Mouse (Mus musculus) kidney, postnatal 36 days (tissue): ENCODE results near the gene Ccdc47.

Experiments
- DNase-seq, 2 experiments: peaks; one replicate each; pipeline ENCODE4 v3.0.0; 2021 to 2022; ENCODE audit warnings: mixed read lengths in 2 of 2

Gene Ccdc47

DNA sequence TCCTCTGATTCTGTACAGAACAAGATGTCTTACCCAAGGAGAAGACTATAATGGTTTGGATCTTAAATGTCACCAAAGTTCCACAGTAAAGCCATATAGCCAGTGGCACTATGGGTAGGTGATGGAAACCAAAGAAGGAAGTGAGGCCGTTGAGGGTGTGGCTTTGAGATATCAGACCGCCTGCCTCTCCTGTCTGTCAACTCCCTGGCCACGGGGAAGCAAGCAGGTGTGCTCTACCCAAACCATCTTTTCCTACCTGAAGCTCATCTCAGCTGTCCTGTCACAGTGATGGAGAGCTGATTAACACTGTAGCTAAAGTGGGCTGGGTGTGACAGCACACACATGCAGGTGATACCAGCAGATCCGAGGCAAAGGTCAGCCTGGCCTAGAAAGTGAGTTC is 17.9 kb downstream of the Ccdc47 start:
- DNase-seq, result no peak

DNA sequence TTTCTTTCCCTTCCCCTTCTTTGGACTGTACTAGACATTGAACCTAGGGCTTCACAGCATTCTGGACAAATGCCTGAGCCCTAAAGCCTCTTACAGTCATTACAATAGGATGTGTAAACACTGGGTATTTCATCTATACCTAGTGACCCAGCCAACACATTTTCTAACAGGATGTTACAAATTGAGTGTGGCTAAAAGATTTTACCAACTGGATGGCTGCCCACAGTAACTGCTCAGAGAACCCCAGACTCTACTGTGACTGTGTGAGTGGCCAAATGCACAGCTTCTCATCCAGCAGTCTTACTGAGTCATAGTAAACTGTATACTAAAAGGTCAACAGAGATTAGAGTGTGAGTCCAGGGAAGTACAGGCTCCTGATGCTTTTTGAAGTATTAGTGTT is 20.8 kb downstream of the Ccdc47 start:
- DNase-seq, result no peak

DNA sequence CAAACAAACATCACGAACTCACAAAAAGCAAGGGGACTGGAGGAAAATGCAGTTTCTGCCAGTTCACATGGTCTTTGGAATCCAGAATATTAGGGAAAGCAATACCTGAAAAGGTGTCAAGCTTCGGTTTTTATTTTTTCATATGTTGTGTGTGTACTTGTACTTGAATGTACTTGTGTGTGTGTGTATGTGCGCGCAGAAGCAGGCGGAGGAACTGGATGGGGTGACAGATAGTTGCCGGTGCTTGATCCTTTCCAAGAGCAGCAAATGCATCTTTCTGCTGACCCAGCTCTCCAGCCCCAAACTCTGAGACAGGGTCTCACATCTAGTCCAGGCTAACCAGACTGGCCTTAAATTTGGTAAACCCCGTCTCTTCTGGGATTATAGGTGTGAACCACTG is 21.3 kb downstream of the Ccdc47 start:
- no peak for DNase-seq

DNA sequence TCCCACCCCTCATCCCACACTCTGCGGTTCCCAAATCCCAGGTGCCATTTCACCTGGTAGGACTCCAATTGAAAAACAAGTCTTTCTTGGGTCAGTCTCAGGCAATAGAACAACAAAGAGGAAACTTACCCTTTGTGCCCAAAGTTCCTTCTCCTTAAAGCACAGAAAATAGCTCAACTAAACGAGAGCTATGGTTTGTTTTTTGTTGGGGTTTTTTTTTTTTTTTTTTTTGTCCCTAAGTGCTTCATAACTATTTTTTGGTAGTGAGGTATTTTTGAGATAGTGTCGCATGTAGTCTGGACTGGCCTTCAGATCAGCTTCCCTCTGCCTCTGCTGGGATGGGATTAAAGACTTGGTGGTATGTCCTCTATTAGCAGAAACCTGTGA is 22.0 kb downstream of the Ccdc47 start:
- DNase-seq, result no peak

DNA sequence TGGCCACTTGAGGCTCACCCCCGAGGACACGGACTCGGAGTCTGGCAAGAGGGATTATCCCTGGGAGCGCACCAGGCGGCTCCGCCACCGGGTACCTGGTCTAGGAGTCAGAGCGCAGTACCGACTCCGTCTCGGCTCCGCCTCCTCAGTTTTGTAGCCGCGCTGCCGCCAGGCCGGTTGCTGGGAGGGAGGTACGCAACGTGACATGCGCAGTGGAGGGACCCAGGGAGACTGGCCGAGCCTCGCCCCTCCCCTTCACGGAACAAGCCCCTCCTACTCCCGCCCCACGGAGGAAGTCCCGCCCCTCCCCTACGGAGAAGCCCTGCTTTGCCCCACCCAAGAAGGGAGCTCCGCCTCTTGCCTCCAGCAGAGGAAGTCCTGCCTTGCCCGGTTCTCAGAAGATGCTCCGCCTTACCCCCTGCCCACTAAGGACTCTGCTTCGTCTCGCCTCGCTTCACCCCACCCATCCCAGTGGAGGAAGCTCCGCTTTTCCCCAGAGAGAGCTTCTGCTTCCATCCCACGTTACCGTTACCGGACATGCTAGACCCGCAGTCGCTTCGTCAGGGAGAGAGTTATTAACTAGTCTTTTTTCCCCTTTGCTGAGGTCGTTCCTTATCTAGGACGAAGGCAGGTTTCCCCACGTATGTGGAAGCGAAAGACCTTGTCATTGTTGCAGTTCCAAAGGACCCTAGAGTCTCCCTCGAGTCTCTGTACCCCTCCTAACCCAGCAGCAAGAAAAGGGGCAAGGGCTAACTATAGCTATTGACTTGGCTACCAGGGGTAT is 22.6 kb downstream of the Ccdc47 start:
- DNase-seq, result peak; percentile 97 to 98

DNA sequence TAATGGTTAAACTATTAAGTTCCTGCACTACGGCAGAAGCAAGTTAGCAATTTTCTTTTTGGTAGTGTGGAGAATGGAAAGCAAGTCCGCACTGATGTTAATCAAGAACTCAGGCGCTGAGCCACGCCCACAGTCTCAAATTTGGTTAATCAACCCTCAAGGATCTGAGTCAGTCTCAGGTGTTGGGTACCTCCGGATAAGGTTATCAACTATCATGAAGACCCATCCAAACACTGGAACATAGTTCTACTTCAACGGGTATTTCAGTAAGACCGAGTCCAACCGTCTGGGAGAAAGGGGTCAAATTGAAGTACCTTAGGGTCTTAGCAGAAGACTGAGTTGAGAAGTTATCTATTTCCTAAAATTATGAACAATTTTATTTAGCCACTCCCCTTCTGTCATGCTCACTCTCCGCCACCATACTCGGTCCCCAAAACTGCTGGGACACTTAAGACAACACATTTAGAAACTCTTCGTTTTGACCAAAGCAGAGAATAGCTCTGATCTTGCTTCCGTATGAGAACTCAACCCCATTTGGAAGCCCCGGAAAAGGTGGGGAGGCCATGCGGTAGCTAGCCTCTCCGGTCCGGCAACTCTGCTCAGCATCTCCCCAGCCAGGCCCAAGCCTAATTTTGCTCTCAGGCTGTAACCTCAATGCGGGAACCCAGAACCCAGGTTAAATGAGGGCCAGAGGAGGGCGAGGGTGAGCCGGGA is 23.3 kb downstream of the Ccdc47 start:
- peak; percentile 34 to 53 for DNase-seq

DNA sequence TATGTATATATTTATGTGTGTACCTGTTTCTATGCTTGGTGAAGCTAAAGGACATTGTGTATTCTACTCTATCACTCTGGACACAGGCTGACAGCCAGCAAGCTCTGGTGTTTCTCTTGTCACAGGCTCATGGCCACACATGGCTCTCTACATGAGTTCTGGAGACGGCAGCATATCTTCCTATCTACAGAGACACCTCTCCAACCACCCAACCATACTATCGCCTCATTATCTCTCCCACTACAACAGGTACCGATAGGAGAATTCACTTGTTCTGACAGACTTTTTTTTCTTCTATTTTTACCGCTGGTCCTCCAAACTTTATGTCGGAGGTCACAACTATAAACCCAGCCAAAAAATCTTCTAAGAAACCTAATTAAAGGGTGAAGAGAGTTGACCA is 23.9 kb downstream of the Ccdc47 start:
- DNase-seq, result no peak

DNA sequence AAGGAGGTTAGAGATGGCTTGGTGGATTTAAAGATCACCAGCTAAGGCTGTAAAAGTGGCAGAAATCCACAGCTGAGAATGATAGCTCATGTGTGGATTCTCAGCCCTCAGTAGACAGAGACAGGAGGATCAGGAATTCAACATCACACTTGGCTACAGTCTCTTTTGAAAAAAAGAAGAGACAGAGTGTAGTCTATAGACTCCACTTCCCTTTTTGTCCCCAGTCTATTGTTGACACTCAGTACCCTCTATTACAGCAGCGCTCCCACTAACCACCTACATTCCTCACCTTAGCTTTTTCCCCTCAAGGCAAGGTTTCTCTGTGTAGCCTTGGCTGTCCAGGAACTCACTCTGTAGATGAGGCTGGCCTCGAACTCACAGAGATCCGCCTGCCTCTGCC is 24.4 kb downstream of the Ccdc47 start:
- no peak for DNase-seq

DNA sequence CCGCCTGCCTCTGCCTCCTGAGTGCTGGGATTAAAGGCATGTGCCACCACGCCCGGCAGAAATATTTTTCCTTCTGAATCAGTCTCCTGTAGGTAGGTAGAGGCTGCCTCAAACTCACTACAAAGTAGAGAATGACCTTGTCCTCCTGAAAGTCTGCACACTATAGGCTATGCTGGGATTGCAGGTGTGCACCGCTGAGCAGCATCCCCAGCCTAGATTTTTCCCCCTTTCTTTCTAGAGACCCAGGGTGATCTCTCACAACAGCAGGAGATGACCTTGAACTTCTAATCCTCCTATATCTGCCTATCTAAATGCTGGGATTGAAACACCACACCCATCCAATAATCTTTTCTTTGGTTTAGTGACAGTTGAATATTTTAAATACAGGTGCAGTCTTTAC is 28.8 kb downstream of the Ccdc47 start:
- no peak for DNase-seq

DNA sequence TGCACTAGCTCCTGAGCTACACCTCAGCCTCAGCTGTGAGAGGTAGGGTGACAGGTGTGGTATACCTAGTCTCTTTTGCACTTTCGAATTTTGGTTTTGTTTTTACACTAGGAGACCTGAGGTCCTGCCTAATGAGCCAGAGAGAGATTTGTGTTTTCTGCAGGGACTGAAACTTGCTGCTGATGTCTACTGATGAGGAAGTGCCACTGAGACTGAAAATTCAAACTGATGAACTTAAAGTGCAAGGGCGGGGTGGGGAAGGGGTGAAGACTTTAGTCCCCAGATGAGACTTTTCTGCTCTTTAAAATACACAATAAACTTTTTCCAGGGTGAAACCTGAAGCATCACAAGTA is 35.7 kb downstream of the Ccdc47 start:
- no peak for DNase-seq

DNA sequence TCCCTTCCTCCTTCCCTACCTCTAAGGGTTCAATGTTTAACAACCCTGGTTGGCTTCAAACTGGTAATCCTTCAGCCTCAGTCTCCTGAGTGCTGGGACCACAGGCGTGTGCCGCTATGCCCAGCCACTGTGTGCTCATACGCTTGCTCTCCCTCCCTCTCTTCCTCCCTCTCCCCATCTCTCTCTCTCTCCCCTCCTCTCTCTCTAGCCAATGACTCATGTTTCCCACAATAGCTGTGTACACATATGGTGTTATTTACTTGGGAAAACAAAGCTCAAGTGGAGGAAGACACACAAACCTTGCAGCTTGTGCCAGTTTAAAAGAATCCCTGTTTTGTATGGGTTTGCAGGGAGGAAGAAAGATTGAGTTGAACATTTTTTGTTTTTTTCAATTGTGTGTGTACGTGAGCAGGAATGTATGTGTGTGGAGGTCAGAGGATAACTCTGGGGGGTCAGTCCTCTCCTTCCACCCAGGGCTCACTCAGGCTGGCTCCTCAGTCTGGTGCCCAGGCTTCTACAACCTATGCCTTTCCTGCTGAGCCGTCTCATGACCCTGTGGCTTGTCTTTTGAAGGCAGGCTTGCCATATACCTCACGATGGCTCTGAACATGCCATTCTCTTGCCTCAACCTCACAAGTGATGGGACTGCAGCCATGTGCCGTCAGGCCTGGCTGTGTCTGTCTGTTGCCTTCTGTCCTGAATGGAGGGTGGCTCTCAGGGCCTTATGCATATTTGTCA is 36.3 kb downstream of the Ccdc47 start:
- DNase-seq, result no peak

DNA sequence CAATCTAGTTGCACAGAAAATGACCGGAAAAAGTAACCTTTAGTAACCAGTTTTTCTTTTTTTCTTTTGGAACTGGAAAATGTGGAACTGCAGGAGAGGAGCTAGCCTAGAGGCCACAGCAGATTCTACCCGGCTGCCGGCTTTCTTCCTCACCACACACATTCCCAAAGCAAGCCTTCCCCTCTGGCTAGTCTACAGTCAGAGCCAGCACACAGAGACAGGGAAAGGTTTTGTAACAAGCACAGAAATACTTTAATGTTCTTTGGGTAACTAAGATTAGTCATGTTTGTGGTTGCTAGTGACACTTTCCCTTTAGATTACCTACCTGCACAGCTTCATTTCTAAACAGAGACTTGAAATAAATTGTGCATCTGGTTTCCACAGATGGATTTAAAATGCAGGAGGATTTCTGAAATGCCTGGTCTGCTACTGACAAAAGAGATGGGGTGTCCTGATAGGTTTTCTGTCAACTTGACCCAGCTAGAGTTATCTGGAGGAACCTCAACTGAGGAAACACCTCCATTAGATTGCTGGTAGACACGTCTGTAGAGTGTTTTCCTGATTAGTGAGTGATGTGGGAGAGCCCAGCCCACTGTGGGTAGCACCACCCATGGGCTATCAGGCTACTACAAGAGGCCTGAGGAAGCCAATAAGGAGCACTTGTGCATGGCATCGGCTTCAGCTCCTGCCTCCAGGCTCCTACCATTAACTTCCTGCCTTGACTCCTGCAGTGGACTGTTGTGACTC is 37.9 kb downstream of the Ccdc47 start:
- no peak for DNase-seq

DNA sequence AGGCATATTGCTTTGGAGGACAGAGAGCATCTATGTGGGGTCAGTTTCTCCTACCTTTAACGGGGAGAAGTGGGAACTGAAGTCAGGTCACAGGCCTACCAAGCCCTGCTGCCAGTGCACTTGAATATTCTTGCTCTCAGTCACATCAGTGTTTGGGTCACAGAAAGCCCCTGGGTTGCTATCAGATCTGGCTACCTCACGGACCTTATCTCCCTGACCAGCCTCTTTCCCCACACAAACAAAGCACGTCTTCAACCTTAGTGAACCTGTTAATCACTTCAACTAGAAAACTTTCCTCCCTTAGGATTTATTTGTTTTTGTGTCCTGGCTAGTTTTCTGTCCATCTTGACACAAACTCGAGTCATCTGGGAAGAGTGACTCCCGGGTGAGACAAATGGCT is 39.8 kb downstream of the Ccdc47 start:
- DNase-seq, result no peak

DNA sequence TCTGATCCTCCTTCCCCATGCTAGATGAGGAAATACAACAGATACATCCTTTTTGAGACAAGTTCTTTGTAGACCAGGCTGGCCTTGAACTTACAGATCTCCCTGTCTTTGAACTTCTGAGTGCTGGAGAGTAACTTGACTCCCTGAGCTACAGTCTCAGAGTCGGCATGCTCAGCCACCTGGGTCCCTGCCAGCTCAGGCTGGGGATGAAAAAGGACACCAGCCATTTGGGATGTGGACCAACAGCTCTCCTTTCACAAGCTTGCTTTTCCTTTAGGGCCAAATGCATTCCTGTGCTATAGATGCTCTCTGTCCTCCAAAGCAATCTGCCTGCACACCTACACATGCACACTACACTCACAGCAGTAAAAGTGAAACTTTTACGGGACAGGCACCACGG is 41.1 kb downstream of the Ccdc47 start:
- DNase-seq, result no peak

DNA sequence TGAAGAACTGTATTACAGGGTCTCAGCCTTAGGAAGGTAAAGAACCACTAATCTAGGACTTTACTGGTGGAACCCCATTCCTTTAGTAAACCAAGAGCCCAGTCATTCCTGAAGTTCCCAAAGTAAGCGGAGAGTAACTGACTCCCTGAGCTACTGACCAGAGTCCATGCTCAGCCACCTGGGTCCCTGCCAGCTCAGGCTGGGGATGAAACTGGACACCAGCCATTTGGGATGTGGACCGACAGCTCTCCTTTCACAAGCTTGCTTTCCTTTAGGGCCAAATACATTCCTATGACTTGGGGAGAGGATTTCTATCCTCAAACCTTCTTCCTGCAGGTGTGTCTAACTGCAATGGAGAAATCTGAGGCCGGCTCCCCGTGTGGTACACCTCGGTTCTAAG is 41.8 kb downstream of the Ccdc47 start:
- DNase-seq, result peak; percentile 70 to 84

DNA sequence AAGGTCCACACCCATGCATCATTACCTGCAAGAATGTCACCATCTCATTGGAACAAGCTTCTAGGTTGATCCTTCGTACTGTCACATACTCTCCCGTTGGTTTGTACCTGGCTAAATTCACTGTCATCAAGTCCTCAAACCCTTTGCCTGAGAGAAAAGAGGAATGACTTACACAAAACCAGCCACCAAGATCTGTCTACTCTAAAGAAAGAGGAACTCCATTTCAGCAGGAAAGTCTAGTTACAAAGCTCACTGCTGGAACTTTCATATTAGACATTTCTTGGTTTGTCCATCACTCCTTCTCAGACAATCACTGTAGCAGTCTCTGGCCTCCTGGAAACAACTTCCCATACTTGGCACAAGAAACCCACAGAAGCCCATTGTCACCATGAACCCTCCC is 42.9 kb downstream of the Ccdc47 start:
- DNase-seq, result no peak

DNA sequence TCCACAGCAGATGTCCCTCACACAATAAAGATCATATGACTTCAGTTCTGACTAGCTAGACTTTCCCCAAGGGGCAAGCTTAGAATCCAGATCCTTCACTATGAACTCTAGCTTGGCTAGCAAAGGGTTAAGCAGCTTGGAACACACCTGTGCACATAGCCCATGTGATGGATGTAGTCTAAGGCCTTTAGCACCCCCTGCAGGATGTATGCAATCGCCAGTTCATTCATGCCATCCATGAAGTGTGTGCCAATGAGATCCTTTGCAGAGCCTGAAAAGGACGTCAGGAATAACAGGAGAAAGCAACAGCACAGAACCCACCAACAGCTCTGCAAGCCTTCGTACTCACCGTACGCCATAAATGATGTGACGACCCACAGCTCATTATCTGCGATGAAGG is 45.3 kb downstream of the Ccdc47 start:
- DNase-seq, result peak in 1 of 2 experiments; percentile 46

DNA sequence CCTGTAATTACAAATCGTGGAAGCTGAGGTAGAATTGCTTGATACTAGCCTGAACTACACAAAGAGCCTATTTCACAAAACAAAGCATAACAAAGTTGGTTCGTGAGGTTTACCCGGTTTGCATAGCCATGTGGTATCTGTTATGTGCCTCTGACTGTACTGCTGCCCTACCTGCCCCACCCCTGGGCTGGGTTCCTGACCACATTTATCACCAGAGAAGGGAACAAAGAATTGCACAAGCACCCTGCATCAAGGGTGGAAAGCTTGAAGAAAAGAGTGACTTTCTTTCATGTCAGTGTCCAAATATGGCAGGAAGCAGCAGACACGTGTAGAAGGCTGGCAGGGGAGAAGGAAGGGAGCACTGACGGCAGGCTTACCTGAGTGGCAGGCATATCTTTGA is 48.7 kb downstream of the Ccdc47 start:
- no peak for DNase-seq

DNA sequence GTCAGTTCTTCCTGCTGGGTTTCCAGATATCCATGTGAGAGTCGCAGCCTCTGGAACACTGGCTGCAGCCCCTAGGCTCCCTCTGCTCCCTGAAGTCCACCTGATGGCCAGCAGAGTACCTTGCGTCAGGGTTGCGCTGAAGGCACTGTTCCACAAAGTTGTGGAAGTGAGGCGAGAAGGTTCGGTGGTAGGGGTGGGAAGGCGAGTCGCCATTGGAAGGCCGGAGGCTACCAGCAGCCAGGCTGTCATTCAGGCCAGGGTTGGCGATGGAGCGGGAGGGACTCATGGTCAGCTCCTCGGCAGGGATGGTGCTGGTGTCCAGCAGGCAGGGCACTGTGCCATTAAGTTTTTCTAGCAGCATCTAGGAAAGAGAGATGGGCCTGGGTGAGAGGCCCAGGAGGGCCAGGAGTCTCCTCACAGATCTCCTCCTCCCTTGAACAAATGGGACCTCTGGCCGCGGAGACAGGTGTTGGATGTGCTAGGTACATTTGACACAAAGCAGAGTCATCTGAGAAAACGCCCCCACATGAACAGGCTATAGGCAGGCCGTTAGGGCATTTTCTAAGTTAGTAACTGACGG is 51.5 kb downstream of the Ccdc47 start:
- DNase-seq, result no peak

DNA sequence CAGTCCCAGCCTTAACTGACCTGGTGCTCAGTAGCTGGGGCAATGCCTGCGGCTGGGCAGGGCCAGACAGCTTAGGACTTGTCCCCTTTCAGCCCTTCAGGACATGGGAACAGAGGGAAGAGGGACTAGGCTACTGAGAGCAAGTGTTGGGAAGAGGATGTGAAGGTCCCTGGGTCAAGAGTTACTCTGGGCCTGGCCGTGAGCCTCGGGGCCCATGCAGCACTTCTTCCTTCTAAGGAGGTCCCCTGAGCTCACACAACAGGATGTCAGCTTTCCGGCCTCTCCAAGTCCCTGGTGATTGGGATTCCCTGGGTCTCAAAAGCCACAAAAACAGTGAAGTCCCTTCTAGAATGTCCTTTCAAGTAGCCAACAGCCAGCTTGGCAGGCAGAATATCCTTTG is 52.6 kb downstream of the Ccdc47 start:
- peak; percentile 54 to 63 for DNase-seq

DNA sequence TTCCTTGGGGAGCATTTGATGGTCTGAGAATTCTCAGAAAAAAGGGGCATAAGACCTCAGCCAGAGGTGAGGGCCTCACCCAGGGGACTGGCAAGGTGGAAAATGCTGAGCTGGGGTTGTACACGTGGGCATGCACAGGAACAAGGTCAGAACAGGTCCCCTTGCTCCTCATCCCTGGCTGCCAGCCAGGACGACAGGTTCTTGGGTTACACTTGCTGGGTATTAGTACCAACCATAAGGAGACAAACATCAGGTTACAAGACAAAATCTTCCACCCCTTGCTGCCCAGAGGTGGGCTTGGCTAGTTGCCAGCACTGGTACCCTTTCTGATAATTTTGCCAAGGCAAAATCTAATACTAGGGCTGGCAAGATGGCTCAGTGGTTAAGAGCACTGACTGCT is 53.9 kb downstream of the Ccdc47 start:
- peak in 1 of 2 experiments; percentile 24 for DNase-seq

DNA sequence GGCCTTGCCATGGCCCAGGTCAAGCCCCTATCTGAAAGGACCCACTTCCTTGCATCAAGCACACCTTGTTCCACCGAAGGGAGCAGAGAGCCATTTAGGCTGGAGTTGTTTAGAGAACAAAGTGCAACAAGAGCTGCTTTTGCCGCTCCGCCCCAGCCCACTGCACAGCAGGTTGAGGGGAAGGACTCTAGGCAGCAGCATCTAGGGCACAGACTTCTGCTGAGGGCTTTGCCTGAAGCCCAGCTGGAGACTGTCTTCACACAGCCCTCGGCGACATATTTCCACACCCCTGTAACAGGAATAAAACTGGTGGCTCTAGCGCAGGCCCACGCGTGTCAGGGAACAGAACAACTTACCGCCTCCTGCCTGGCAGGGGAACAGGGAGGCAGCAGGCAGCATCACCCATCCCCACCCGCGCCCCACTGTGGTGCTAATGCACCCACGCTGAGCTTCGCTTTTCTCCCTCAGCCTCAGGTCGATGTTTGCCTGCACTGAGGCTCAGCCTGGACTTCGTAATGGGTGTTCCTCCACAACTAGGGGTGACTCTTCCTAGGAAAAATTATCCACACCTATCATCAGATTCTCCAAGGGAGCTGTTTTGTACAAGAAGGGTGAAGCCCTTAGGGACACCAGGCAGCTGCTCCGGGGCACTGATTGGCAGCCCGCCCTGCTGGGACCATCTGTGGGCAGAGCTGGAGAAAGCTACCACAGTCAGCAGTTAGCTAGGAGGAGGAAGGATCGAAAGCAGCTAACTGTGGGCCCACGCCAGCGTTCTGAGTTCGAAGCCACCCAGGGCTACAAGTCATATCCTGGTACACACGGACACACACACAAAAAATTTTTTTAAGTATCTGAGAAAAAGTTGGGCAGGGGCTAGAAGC is 55.1 kb downstream of the Ccdc47 start, which contains the start of the genes Gm10840 and Limd2:
TSS of gene Gm10840 (plus strand) at position 10 of the 881 bp plus-strand sequence.
TSS of gene Limd2 (minus strand) at position 20 of the 881 bp plus-strand sequence.
- peak; percentile 33 to 53 for DNase-seq
